Mouse (Mus musculus): ENCODE measurements around the gene Pigs.

DNA sequence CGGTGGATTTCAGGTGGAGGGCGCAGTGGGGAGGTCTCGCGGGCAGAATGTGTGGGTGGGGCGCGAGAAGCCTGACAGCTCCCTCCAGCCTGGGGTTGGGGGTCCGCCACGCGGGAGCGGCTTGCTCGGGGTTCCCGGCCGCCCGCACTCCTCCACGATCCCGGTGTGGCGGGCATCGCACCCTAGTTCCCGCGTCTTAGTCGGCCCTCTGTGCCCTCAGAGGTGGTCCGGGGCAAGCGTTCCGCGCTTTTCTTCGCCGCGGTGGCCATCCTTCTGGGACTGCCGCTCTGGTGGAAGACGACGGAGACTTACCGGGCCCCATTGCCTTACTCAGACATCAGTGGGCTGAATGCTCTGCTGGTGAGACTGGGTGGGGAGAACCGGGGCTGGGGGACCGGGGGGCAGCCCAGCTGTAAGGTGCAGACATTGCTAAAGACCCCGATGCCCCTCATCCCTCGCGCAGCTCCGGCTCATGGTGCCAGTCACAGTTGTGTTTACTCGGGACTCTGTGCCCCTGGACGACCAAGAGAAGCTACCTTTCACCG is 369 bp downstream of the Pigs start:
- no peak for TF ChIP-seq TAL1 (IDR thresholded peaks at IDR 0.05; ENCODE audit: low read length)
- no peak for TF ChIP-seq GATA1 (IDR thresholded peaks at IDR 0.05; ENCODE audit: low read length)
